Mouse (Mus musculus): ENCODE results near the gene Bbs1.

The Bbs1 gene

GRCm38 (mm10) chr19:4908107-4908506 lies 1.7 kb upstream of the Bbs1 start:
- ChIA-PET POLR2A (interaction anchor here in 3 of 4 experiments (0.9 to 4.3 kb wide), 16 partner anchors 8 to 153 kb away, joined by 3 to 41 read pairs (median 12); partner anchors contain the start of genes Dpp3 (in 2 of the 3), Zdhhc24 (in 2 of the 3), Actn3 (in 1 of the 3) and Gm21992 (in 1 of the 3)), CTCF (interaction anchor here in 2 of 4 experiments (0.9 to 2.1 kb wide), 3 partner anchors 30 to 153 kb away, joined by 4 to 8 read pairs (median 4); partner anchors contain the start of genes Actn3 (in 1 of the 2) and Zdhhc24 (in 1 of the 2))

GRCm38 (mm10) chr19:4899888-4900287 lies 6.5 kb downstream of the Bbs1 start:
- CTCF ChIA-PET: interaction anchor here in 1 of 4 experiments (0.5 kb wide), 1 partner anchor 389 kb away, joined by 3 read pairs; no protein-coding TSS in a partner anchor
- POLR2A ChIA-PET: interaction anchor here in 2 of 4 experiments (0.6 to 1.5 kb wide), 4 partner anchors 15 to 255 kb away, joined by 3 to 4 read pairs (median 3); no protein-coding TSS in a partner anchor

- CTCF ChIA-PET: no interaction called here
Observed at GRCm38 (mm10) chr19:4898972-4899371, 7.5 kb downstream of the Bbs1 start.

GRCm38 (mm10) chr19:4896780-4897520 lies 9.5 kb downstream of the Bbs1 start:
- POLR2A ChIA-PET: interaction anchor here (0.6 to 3.5 kb wide), 92 partner anchors 9 to 1113 kb away, joined by 3 to 44 read pairs (median 4); partner anchors contain the start of genes Bbs1 (in 4 of the 4), Zdhhc24 (in 4 of the 4), Actn3 (in 3 of the 4) and Dpp3 (in 3 of the 4)
- CTCF ChIA-PET: interaction anchor here (0.5 to 2.0 kb wide), 14 partner anchors 9 to 141 kb away, joined by 3 to 8 read pairs (median 3); partner anchors contain the start of genes Bbs1 (in 2 of the 4), Ctsf (in 1 of the 4), Dpp3 (in 1 of the 4) and Zdhhc24 (in 1 of the 4)

More at GRCm38 (mm10) chr19:4898972-4899371, 7.5 kb downstream of the Bbs1 start:
- POLR2A ChIA-PET: interaction anchor here in 3 of 4 experiments (0.6 to 3.5 kb wide), 6 partner anchors 17 to 89 kb away, joined by 3 to 16 read pairs (median 4); partner anchors contain the start of genes Dpp3 (in 1 of the 3), Gm21992 (in 1 of the 3), Mrpl11 (in 1 of the 3) and Rbm14 (in 1 of the 3)

- POLR2A ChIA-PET: interaction anchor here in 2 of 4 experiments (1.1 to 3.7 kb wide), 5 partner anchors 10 to 52 kb away, joined by 3 to 38 read pairs (median 5); partner anchors contain the start of genes Actn3 (in 1 of the 2), Bbs1 (in 1 of the 2), Ccdc87 (in 1 of the 2) and Ccs (in 1 of the 2)
- CTCF ChIA-PET: no interaction called here
Observed at GRCm38 (mm10) chr19:4891798-4892197, 14.6 kb downstream of the Bbs1 start.

GRCm38 (mm10) chr19:4889791-4890190 lies 16.6 kb downstream of the Bbs1 start:
- POLR2A ChIA-PET: interaction anchor here (0.8 to 3.7 kb wide), 20 partner anchors 10 to 177 kb away, joined by 3 to 38 read pairs (median 3); partner anchors contain the start of genes Zdhhc24 (in 4 of the 4), Bbs1 (in 2 of the 4), Actn3 (in 1 of the 4) and Ctsf (in 1 of the 4)
- CTCF ChIA-PET: interaction anchor here in 2 of 4 experiments (0.5 to 1.3 kb wide), 4 partner anchors 17 to 412 kb away, joined by 3 to 5 read pairs (median 4); partner anchors contain the start of gene Bbs1 (in 1 of the 2)

- ChIA-PET CTCF (interaction anchor here in 1 of 4 experiments (0.6 kb wide), 1 partner anchor 1784 kb away, joined by 3 read pairs; no protein-coding TSS in a partner anchor), POLR2A (interaction anchor here in 2 of 4 experiments (0.6 to 1.0 kb wide), 4 partner anchors 13 to 72 kb away, joined by 3 to 4 read pairs (median 3); partner anchors contain the start of genes Gm21992 (in 1 of the 2) and Rbm14 (in 1 of the 2))
Observed at GRCm38 (mm10) chr19:4883961-4884360, 22.5 kb downstream of the Bbs1 start.

- ChIA-PET CTCF (interaction anchor here in 2 of 4 experiments (0.6 to 1.4 kb wide), 3 partner anchors 32 to 896 kb away, joined by 3 to 11 read pairs (median 7); no protein-coding TSS in a partner anchor), POLR2A (interaction anchor here (0.7 to 3.6 kb wide), 29 partner anchors 10 to 577 kb away, joined by 3 to 38 read pairs (median 6); partner anchors contain the start of genes Gm21992 (in 2 of the 4), Rbm14 (in 2 of the 4), Bbs1 (in 1 of the 4) and Ccdc87 (in 1 of the 4))
Observed at GRCm38 (mm10) chr19:4879324-4879703, 27.1 kb downstream of the Bbs1 start.

- CTCF ChIA-PET: interaction anchor here in 3 of 4 experiments (0.6 to 1.4 kb wide), 17 partner anchors 17 to 1158 kb away, joined by 3 to 11 read pairs (median 3); partner anchors contain the start of genes Dpp3 (in 1 of the 3), Rbm4b (in 1 of the 3) and Rin1 (in 1 of the 3)
- POLR2A ChIA-PET: interaction anchor here (0.6 to 3.6 kb wide), 76 partner anchors 8 to 611 kb away, joined by 3 to 38 read pairs (median 5); partner anchors contain the start of genes Dpp3 (in 3 of the 4), Bbs1 (in 2 of the 4), Ccdc87 (in 2 of the 4) and Ccs (in 2 of the 4)
Observed at GRCm38 (mm10) chr19:4878405-4879323, 27.8 kb downstream of the Bbs1 start, which contains the start of gene Zdhhc24. TSS of gene Zdhhc24 (plus strand) at chr19:4878668.

GRCm38 (mm10) chr19:4877785-4878184 lies 28.6 kb downstream of the Bbs1 start, which contains the start of gene Actn3:
TSS of gene Actn3 (minus strand) at chr19:4877909.
- ChIA-PET POLR2A (interaction anchor here (0.6 to 3.6 kb wide), 70 partner anchors 8 to 595 kb away, joined by 3 to 38 read pairs (median 6); partner anchors contain the start of genes Dpp3 (in 3 of the 4), Bbs1 (in 2 of the 4), Ccdc87 (in 2 of the 4) and Ccs (in 2 of the 4)), CTCF (interaction anchor here in 2 of 4 experiments (0.6 to 1.4 kb wide), 15 partner anchors 17 to 671 kb away, joined by 3 to 11 read pairs (median 3); partner anchors contain the start of genes Dpp3 (in 1 of the 2), Rbm4b (in 1 of the 2) and Rin1 (in 1 of the 2))

GRCm38 (mm10) chr19:4876755-4877154 lies 29.7 kb downstream of the Bbs1 start:
- POLR2A ChIA-PET: interaction anchor here in 2 of 4 experiments (0.6 to 3.6 kb wide), 18 partner anchors 10 to 1538 kb away, joined by 3 to 34 read pairs (median 3); partner anchors contain the start of genes Ccdc87 (in 2 of the 2), Ccs (in 2 of the 2), Ctsf (in 1 of the 2) and Mrpl11 (in 1 of the 2)
- CTCF ChIA-PET: interaction anchor here in 1 of 4 experiments (1.5 kb wide), 1 partner anchor 121 kb away, joined by 3 read pairs; no protein-coding TSS in a partner anchor

- POLR2A ChIA-PET: interaction anchor here in 3 of 4 experiments (0.8 to 3.6 kb wide), 15 partner anchors 10 to 87 kb away, joined by 3 to 34 read pairs (median 3); partner anchors contain the start of genes Ctsf (in 1 of the 3) and Mrpl11 (in 1 of the 3)
- CTCF ChIA-PET: interaction anchor here in 1 of 4 experiments (1.5 kb wide), 1 partner anchor 121 kb away, joined by 3 read pairs; no protein-coding TSS in a partner anchor
Observed at GRCm38 (mm10) chr19:4876241-4876640, 30.2 kb downstream of the Bbs1 start.

- ChIA-PET POLR2A (interaction anchor here in 3 of 4 experiments (0.6 to 3.4 kb wide), 24 partner anchors 10 to 524 kb away, joined by 3 to 13 read pairs (median 4); partner anchors contain the start of genes Bbs1 (in 1 of the 3), Ccdc87 (in 1 of the 3), Ccs (in 1 of the 3) and Ctsf (in 1 of the 3)), CTCF (interaction anchor here in 2 of 4 experiments (1.0 to 1.9 kb wide), 2 partner anchors 23 to 61 kb away, joined by 3 to 6 read pairs; no protein-coding TSS in a partner anchor)
Observed at GRCm38 (mm10) chr19:4874613-4875012, 31.8 kb downstream of the Bbs1 start.

GRCm38 (mm10) chr19:4865147-4865546 lies 41.3 kb downstream of the Bbs1 start:
- ChIA-PET CTCF (interaction anchor here in 3 of 4 experiments (0.7 to 1.0 kb wide), 3 partner anchors 10 to 77 kb away, joined by 3 to 4 read pairs (median 4); no protein-coding TSS in a partner anchor), POLR2A (interaction anchor here (0.5 to 2.8 kb wide), 15 partner anchors 9 to 127 kb away, joined by 3 to 14 read pairs (median 4); partner anchors contain the start of genes Zdhhc24 (in 3 of the 4), Actn3 (in 2 of the 4), Ccdc87 (in 1 of the 4) and Ccs (in 1 of the 4))

- POLR2A ChIA-PET: interaction anchor here in 3 of 4 experiments (0.6 to 1.6 kb wide), 8 partner anchors 7 to 139 kb away, joined by 3 to 5 read pairs (median 3); partner anchors contain the start of gene Zdhhc24 (in 1 of the 3)
- CTCF ChIA-PET: interaction anchor here in 1 of 4 experiments (0.7 kb wide), 1 partner anchor 177 kb away, joined by 5 read pairs; no protein-coding TSS in a partner anchor
Observed at GRCm38 (mm10) chr19:4863048-4863447, 43.4 kb downstream of the Bbs1 start.
